Mouse (Mus musculus): ENCODE data around the gene Hist2h2bb. TPM values are rescaled to one million over a fixed set of nuclear protein-coding genes. Genes with fewer than 3 reads are reported as not detected.

Gene Hist2h2bb
- total and polyA plus RNA-seq, 3 experiments, result 11.2 to 6,680 TPM; not detected in 1

- Histone ChIP-seq H3K4me1 (ENCODE audit: control insufficient read depth in 1 of 2, insufficient read depth in 2 of 2, low read length in 2 of 2) (peaks cover 0 to 24% of the 10 kb centered on the region in 2 experiments; a peak in 2 of 4 replicates), H3K4me3 (ENCODE audit: control insufficient read depth in 1 of 2, insufficient read depth in 1 of 2, low read depth in 2 of 2, low read length in 2 of 2) (no peak overlapping the region), H3K27me3 (ENCODE audit: control insufficient read depth in 1 of 2, insufficient read depth in 2 of 2, low read length in 2 of 2) (no peaks in the 10 kb centered on the region), H3K9ac (ENCODE audit: control insufficient read depth, low read depth, low read length, poor library complexity, severe bottlenecking) (peak overlapping the region; percentile 50), H3K9me3 (replicated peaks; ENCODE audit: insufficient read depth, low read length) (no peaks in the 10 kb centered on the region), H3K27ac (ENCODE audit: control insufficient read depth, low read depth, low read length) (peak overlapping the region; percentile 61), H3K36me3 (ENCODE audit: control insufficient read depth in 1 of 2, insufficient read depth in 2 of 2, low read length in 2 of 2) (peaks cover 0 to 37% of the 10 kb centered on the region in 2 experiments; a peak in 2 of 4 replicates), H3K79me2 (ENCODE audit: control insufficient read depth, insufficient read depth, low read length, poor library complexity) (peaks cover 8% of the 10 kb centered on the region; the same call in 1 of the 2 replicates)
- no peak for TF ChIP-seq GATA1 (IDR thresholded peaks at IDR 0.05; ENCODE audit: low read depth, low read length)
- TF ChIP-seq POLR2AphosphoS2 (IDR thresholded peaks at IDR 0.05; ENCODE audit: low read length), result no peak
- peak; percentile 90 for TF ChIP-seq TAL1 (IDR thresholded peaks at IDR 0.05; ENCODE audit: low read length)
- TF ChIP-seq NRF1 (IDR thresholded peaks at IDR 0.05; ENCODE audit: insufficient read depth, low read depth, low read length, poor library complexity, severe bottlenecking), result no peak
- TF ChIP-seq SMC3 (IDR thresholded peaks at IDR 0.05; ENCODE audit: low read depth, low read length), result no peak
- TF ChIP-seq POLR2A (IDR thresholded peaks at IDR 0.05; ENCODE audit: control insufficient read depth in 1 of 2, insufficient read depth in 1 of 2, low read depth in 1 of 2, low read length in 2 of 2, poor library complexity in 1 of 2), result no peak
- TF ChIP-seq MAFK (IDR thresholded peaks at IDR 0.05; ENCODE audit: borderline replicate concordance, low read depth, low read length), result no peak
- DNase-seq (ENCODE audit: low read depth, low spot score), result peak; percentile 87
These were observed 3.3 kb upstream of the Hist2h2bb start for GRCm38 (mm10) chr3:96266132-96266710.

GRCm38 (mm10) chr3:96267541-96267940 is 2.0 kb upstream of the Hist2h2bb start:
- peak overlapping the region; percentile 96 for H3K27ac ChIP-seq (ENCODE audit: control insufficient read depth, low read depth, low read length)
- H3K4me3 ChIP-seq (ENCODE audit: control insufficient read depth in 1 of 2, insufficient read depth in 1 of 2, low read depth in 2 of 2, low read length in 2 of 2), result peak overlapping the region; percentile 51 to 57
- H3K9ac ChIP-seq (ENCODE audit: control insufficient read depth, low read depth, low read length, poor library complexity, severe bottlenecking), result peak overlapping the region; percentile 71
- H3K4me1 ChIP-seq (ENCODE audit: control insufficient read depth in 1 of 2, insufficient read depth in 2 of 2, low read length in 2 of 2), result peaks cover 0 to 18% of the 10 kb centered on the region in 2 experiments; a peak in 2 of 4 replicates
- H3K79me2 ChIP-seq (ENCODE audit: control insufficient read depth, insufficient read depth, low read length, poor library complexity), result peaks cover 8% of the 10 kb centered on the region; the same call in 1 of the 2 replicates
- H3K9me3 ChIP-seq (replicated peaks; ENCODE audit: insufficient read depth, low read length), result no peaks in the 10 kb centered on the region
- TF ChIP-seq SMC3 (IDR thresholded peaks at IDR 0.05; ENCODE audit: low read depth, low read length), result no peak
- no peak for TF ChIP-seq NELFE (IDR thresholded peaks at IDR 0.05; ENCODE audit: low read depth, low read length)
- no peak for TF ChIP-seq ZNF384 (IDR thresholded peaks at IDR 0.05; ENCODE audit: low read depth, low read length)
- no peak for TF ChIP-seq SIN3A (IDR thresholded peaks at IDR 0.05; ENCODE audit: low read length)
- TF ChIP-seq MAFK (IDR thresholded peaks at IDR 0.05; ENCODE audit: borderline replicate concordance, low read depth, low read length), result no peak
- TF ChIP-seq MAZ (IDR thresholded peaks at IDR 0.05; ENCODE audit: low read depth, low read length), result no peak
- no peak for TF ChIP-seq TBP (IDR thresholded peaks at IDR 0.05; ENCODE audit: low read depth, low read length)
- no peak for TF ChIP-seq ZKSCAN1 (IDR thresholded peaks at IDR 0.05; ENCODE audit: low read depth, low read length)
- no peak for TF ChIP-seq KAT2A (conservative IDR thresholded peaks at IDR 0.05; ENCODE audit: low read depth, low read length)
- TF ChIP-seq CHD1 (IDR thresholded peaks at IDR 0.05; ENCODE audit: low read depth, low read length), result no peak
- no peak for TF ChIP-seq CTCF (IDR thresholded peaks at IDR 0.05 in 2 of 3, conservative IDR thresholded peaks at IDR 0.05 in 1 of 3; ENCODE audit: control insufficient read depth in 1 of 3, insufficient read depth in 1 of 3, low read depth in 2 of 3, low read length in 3 of 3, poor library complexity in 1 of 3, severe bottlenecking in 1 of 3)
- TF ChIP-seq EP300 (IDR thresholded peaks at IDR 0.05; ENCODE audit: low read depth in 1 of 2, low read length in 2 of 2), result no peak
- peaks cover 0 to 31% of the 10 kb centered on the region in 2 experiments; a peak in 2 of 4 replicates for H3K36me3 ChIP-seq (ENCODE audit: control insufficient read depth in 1 of 2, insufficient read depth in 2 of 2, low read length in 2 of 2)
- peak; percentile 72 for DNase-seq (ENCODE audit: low read depth, low spot score)
- no peaks in the 10 kb centered on the region for H3K27me3 ChIP-seq (ENCODE audit: control insufficient read depth in 1 of 2, insufficient read depth in 2 of 2, low read length in 2 of 2)
